Mouse (Mus musculus): ENCODE results near the gene Xcr1. TPM values are rescaled to one million over a fixed set of nuclear protein-coding genes. Genes with fewer than 3 reads are reported as not detected.
A peak's percentile ranks its signal among the peaks of the same experiment; 100 is the strongest.

The Xcr1 gene
- polyA plus RNA-seq (2014; fragmentation: Nextera tagmentation; extraction: Ambion mirVana), result not detected in 2 replicates

- no peak within 1 kb of the TSS for H3K9ac ChIP-seq (ENCODE audit: low read length)
- no peak within 1 kb of the TSS for H3K4me3 ChIP-seq (ENCODE audit: low read depth, low read length)
- no peaks in the 10 kb centered on the region for H3K4me1 ChIP-seq (ENCODE audit: control insufficient read depth, insufficient read depth, low read length)
- no peaks in the 10 kb centered on the region for H3K9me3 ChIP-seq (ENCODE audit: control insufficient read depth, low read length)
- H3K27me3 ChIP-seq (ENCODE audit: control insufficient read depth, insufficient read depth, low read length), result no peaks in the 10 kb centered on the region
- H3K36me3 ChIP-seq (ENCODE audit: control insufficient read depth, insufficient read depth, low read length), result no peaks in the 10 kb centered on the region
- 88% methylated on average over 9 of the region's 9 CpGs for WGBS
- no peak within 1 kb of the TSS for H3K27ac ChIP-seq (ENCODE audit: low read depth, low read length)
- DNase-seq (ENCODE audit: low spot score) (no peak), ATAC-seq (ENCODE audit: insufficient read depth, low FRiP score, low TSS enrichment) (no peak)
- H3K4me2 ChIP-seq (ENCODE audit: low read depth), result no peak within 1 kb of the TSS
Observed at GRCm38 (mm10) chr9:123861929-123862328, at the start of gene Xcr1. Xcr1 (minus strand) TSS chr9:123862029.

- ATAC-seq (ENCODE audit: insufficient read depth, low FRiP score, low TSS enrichment), result no peak
- H3K4me2 ChIP-seq (ENCODE audit: low read depth), result no peak overlapping the region
- no peaks in the 10 kb centered on the region for H3K36me3 ChIP-seq (ENCODE audit: control insufficient read depth, insufficient read depth, low read length)
- H3K9me3 ChIP-seq (ENCODE audit: control insufficient read depth, low read length), result no peaks in the 10 kb centered on the region
- H3K27me3 ChIP-seq (ENCODE audit: control insufficient read depth, insufficient read depth, low read length), result no peaks in the 10 kb centered on the region
- H3K4me3 ChIP-seq (ENCODE audit: low read depth, low read length), result no peak overlapping the region
- 74% methylated on average over 4 of the region's 4 CpGs for WGBS
- DNase-seq (ENCODE audit: low spot score), result no peak
- H3K9ac ChIP-seq (ENCODE audit: low read length), result no peak overlapping the region
- H3K4me1 ChIP-seq (ENCODE audit: control insufficient read depth, insufficient read depth, low read length), result no peaks in the 10 kb centered on the region
- no peak overlapping the region for H3K27ac ChIP-seq (ENCODE audit: low read depth, low read length)
Observed at GRCm38 (mm10) chr9:123872049-123872448, 10.2 kb upstream of the Xcr1 start.

- Histone ChIP-seq H3K27me3 (ENCODE audit: control insufficient read depth, insufficient read depth, low read length) (no peaks in the 10 kb centered on the region), H3K4me1 (ENCODE audit: control insufficient read depth, insufficient read depth, low read length) (no peaks in the 10 kb centered on the region), H3K36me3 (ENCODE audit: control insufficient read depth, insufficient read depth, low read length) (no peaks in the 10 kb centered on the region), H3K9ac (ENCODE audit: low read length) (no peak overlapping the region), H3K9me3 (ENCODE audit: control insufficient read depth, low read length) (no peaks in the 10 kb centered on the region), H3K4me3 (ENCODE audit: low read depth, low read length) (no peak overlapping the region), H3K27ac (ENCODE audit: low read depth, low read length) (no peak overlapping the region), H3K4me2 (ENCODE audit: low read depth) (no peak overlapping the region)
- 88% methylated on average over 3 of the region's 6 CpGs for WGBS
- no peak for DNase-seq (ENCODE audit: low spot score)
- ATAC-seq (ENCODE audit: insufficient read depth, low FRiP score, low TSS enrichment), result no peak
Observed at GRCm38 (mm10) chr9:123869167-123869784, 7.4 kb upstream of the Xcr1 start.

GRCm38 (mm10) chr9:123863641-123864040 is 1.8 kb upstream of the Xcr1 start:
- Histone ChIP-seq H3K27me3 (ENCODE audit: control insufficient read depth, insufficient read depth, low read length) (no peaks in the 10 kb centered on the region), H3K4me3 (ENCODE audit: low read depth, low read length) (no peak overlapping the region), H3K36me3 (ENCODE audit: control insufficient read depth, insufficient read depth, low read length) (no peaks in the 10 kb centered on the region), H3K27ac (ENCODE audit: low read depth, low read length) (no peak overlapping the region), H3K4me2 (ENCODE audit: low read depth) (no peak overlapping the region), H3K9me3 (ENCODE audit: control insufficient read depth, low read length) (no peaks in the 10 kb centered on the region), H3K4me1 (ENCODE audit: control insufficient read depth, insufficient read depth, low read length) (no peaks in the 10 kb centered on the region), H3K9ac (ENCODE audit: low read length) (no peak overlapping the region)
- ATAC-seq (ENCODE audit: insufficient read depth, low FRiP score, low TSS enrichment) (no peak), DNase-seq (ENCODE audit: low spot score) (no peak)
- 88% methylated on average over 1 of the region's 1 CpGs for WGBS

- Histone ChIP-seq H3K4me1 (ENCODE audit: control insufficient read depth, insufficient read depth, low read length) (no peaks in the 10 kb centered on the region), H3K27me3 (ENCODE audit: control insufficient read depth, insufficient read depth, low read length) (no peaks in the 10 kb centered on the region), H3K4me3 (ENCODE audit: low read depth, low read length) (no peak overlapping the region), H3K4me2 (ENCODE audit: low read depth) (no peak overlapping the region), H3K9ac (ENCODE audit: low read length) (no peak overlapping the region), H3K36me3 (ENCODE audit: control insufficient read depth, insufficient read depth, low read length) (no peaks in the 10 kb centered on the region), H3K27ac (ENCODE audit: low read depth, low read length) (no peak overlapping the region), H3K9me3 (ENCODE audit: control insufficient read depth, low read length) (no peaks in the 10 kb centered on the region)
- DNase-seq (ENCODE audit: low spot score) (no peak), ATAC-seq (ENCODE audit: insufficient read depth, low FRiP score, low TSS enrichment) (no peak)
- 85% methylated on average over 1 of the region's 1 CpGs for WGBS
Observed at GRCm38 (mm10) chr9:123862895-123863616, 1.2 kb upstream of the Xcr1 start.

GRCm38 (mm10) chr9:123856836-123857235 is 5.0 kb downstream of the Xcr1 start:
- Histone ChIP-seq H3K4me2 (ENCODE audit: low read depth) (no peak overlapping the region), H3K27ac (ENCODE audit: low read depth, low read length) (no peak overlapping the region), H3K36me3 (ENCODE audit: control insufficient read depth, insufficient read depth, low read length) (no peaks in the 10 kb centered on the region), H3K4me1 (ENCODE audit: control insufficient read depth, insufficient read depth, low read length) (no peaks in the 10 kb centered on the region), H3K27me3 (ENCODE audit: control insufficient read depth, insufficient read depth, low read length) (no peaks in the 10 kb centered on the region), H3K9ac (ENCODE audit: low read length) (no peak overlapping the region), H3K9me3 (ENCODE audit: control insufficient read depth, low read length) (no peaks in the 10 kb centered on the region), H3K4me3 (ENCODE audit: low read depth, low read length) (no peak overlapping the region)
- DNase-seq (ENCODE audit: low spot score) (no peak), ATAC-seq (ENCODE audit: insufficient read depth, low FRiP score, low TSS enrichment) (no peak)
- WGBS, result 83% methylated on average over 2 of the region's 2 CpGs

- peak overlapping the region; percentile 23 for H3K4me3 ChIP-seq (ENCODE audit: low read depth, low read length)
- H3K4me2 ChIP-seq (ENCODE audit: low read depth), result peak overlapping the region; percentile 35
- no peaks in the 10 kb centered on the region for H3K27me3 ChIP-seq (ENCODE audit: control insufficient read depth, insufficient read depth, low read length)
- peaks cover 6% of the 10 kb centered on the region; the same call in 1 of the 2 replicates for H3K4me1 ChIP-seq (ENCODE audit: control insufficient read depth, insufficient read depth, low read length)
- peak overlapping the region; percentile 3; the same call in 1 of the 2 replicates for H3K9ac ChIP-seq (ENCODE audit: low read length)
- no peak overlapping the region for H3K27ac ChIP-seq (ENCODE audit: low read depth, low read length)
- H3K9me3 ChIP-seq (ENCODE audit: control insufficient read depth, low read length), result no peaks in the 10 kb centered on the region
- no peak for DNase-seq (ENCODE audit: low spot score)
- ATAC-seq (ENCODE audit: insufficient read depth, low FRiP score, low TSS enrichment), result peak; percentile 16; the same call in 1 of the 2 replicates
- WGBS, result 59% methylated on average over 5 of the region's 5 CpGs
- no peaks in the 10 kb centered on the region for H3K36me3 ChIP-seq (ENCODE audit: control insufficient read depth, insufficient read depth, low read length)
Observed at GRCm38 (mm10) chr9:123852449-123853390, 9.1 kb downstream of the Xcr1 start.

GRCm38 (mm10) chr9:123851713-123852448 is 9.9 kb downstream of the Xcr1 start, which contains the start of gene Fyco1:
Fyco1 (minus strand) TSS chr9:123851899.
- peak; percentile 97 for ATAC-seq (ENCODE audit: insufficient read depth, low FRiP score, low TSS enrichment)
- peak within 1 kb of the TSS; percentile 66 for H3K4me2 ChIP-seq (ENCODE audit: low read depth)
- under 1% methylated on average over 47 of the region's 47 CpGs for WGBS
- peak within 1 kb of the TSS; percentile 68 for H3K4me3 ChIP-seq (ENCODE audit: low read depth, low read length)
- H3K9ac ChIP-seq (ENCODE audit: low read length), result peak within 1 kb of the TSS; percentile 63
- H3K27me3 ChIP-seq (ENCODE audit: control insufficient read depth, insufficient read depth, low read length), result no peaks in the 10 kb centered on the region
- peaks cover 6% of the 10 kb centered on the region; the same call in 1 of the 2 replicates for H3K4me1 ChIP-seq (ENCODE audit: control insufficient read depth, insufficient read depth, low read length)
- DNase-seq (ENCODE audit: low spot score), result peak; percentile 90
- H3K36me3 ChIP-seq (ENCODE audit: control insufficient read depth, insufficient read depth, low read length), result no peaks in the 10 kb centered on the region
- H3K9me3 ChIP-seq (ENCODE audit: control insufficient read depth, low read length), result no peaks in the 10 kb centered on the region
- H3K27ac ChIP-seq (ENCODE audit: low read depth, low read length), result 0 out of 2 replicates have a peak within 1 kb of the TSS, but pooled peaks have one; percentile 1

Data from neural tube, embryonic 11.5 days (tissue).